Mouse (Mus musculus) stomach, embryonic 14.5 days (tissue): ENCODE data around the gene Ifi27l2b. TPM values are rescaled to one million over a fixed set of nuclear protein-coding genes. Genes with fewer than 3 reads are reported as not detected.

Source experiments
- ATAC-seq: fragments of 200-750 bp; cut with Nextera tagmentation; 2 replicates; pipeline ENCODE4 v1.8.0; 2017; ENCODE audit warnings: low read depth, moderate TSS enrichment; ENCODE audit not compliant: insufficient number of reproducible peaks, insufficient read depth, low FRiP score
- H3K27ac ChIP-seq: fragments of 300-500 bp; sonication (generic); 2 replicates; pipeline ENCODE4 v1.5.1; 2014; ENCODE audit warnings: mild to moderate bottlenecking, low read length, moderate library complexity, mixed read lengths
- H3K27me3 ChIP-seq: fragments of 300-500 bp; sonication (generic); 2 replicates; pipeline ENCODE4 v1.6.1; 2014; ENCODE audit warnings: low read length, control low read depth, mixed read lengths; ENCODE audit not compliant: control insufficient read depth, insufficient read depth
- H3K36me3 ChIP-seq: fragments of 300-500 bp; sonication (generic); 2 replicates; pipeline ENCODE4 v1.6.1; 2014; ENCODE audit warnings: mild to moderate bottlenecking, control low read depth, low read length, moderate library complexity, mixed read lengths; ENCODE audit not compliant: control insufficient read depth, insufficient read depth
- H3K4me1 ChIP-seq: fragments of 300-500 bp; sonication (generic); 2 replicates; pipeline ENCODE4 v1.6.1; 2014; ENCODE audit warnings: low read length, control low read depth, mixed read lengths; ENCODE audit not compliant: control insufficient read depth, insufficient read depth
- H3K4me2 ChIP-seq: fragments of 300-500 bp; sonication (generic); replicated peaks from 2 replicates; pipeline ENCODE4 v1.6.1; 2014; ENCODE audit warnings: low read depth, low read length, control low read depth
- H3K4me3 ChIP-seq: fragments of 300-500 bp; sonication (generic); 2 replicates; pipeline ENCODE4 v1.5.1; 2014; ENCODE audit warnings: low read depth, low read length, control low read depth
- H3K9ac ChIP-seq: fragments of 300-500 bp; sonication (generic); replicated peaks from 2 replicates; pipeline ENCODE4 v1.6.1; 2014; ENCODE audit warnings: low read depth, mild to moderate bottlenecking, control low read depth, low read length, moderate library complexity, mixed read lengths
- H3K9me3 ChIP-seq: fragments of 300-500 bp; sonication (generic); 2 replicates; pipeline ENCODE4 v1.6.1; 2016; ENCODE audit warnings: low read depth, low read length, control low read depth; ENCODE audit not compliant: control insufficient read depth
- WGBS: fragments of 180-500 bp; shearing (Covaris S2); extraction: QIAGEN DNeasy Blood & Tissue Kit; methylation state at CpG from one replicate; pipeline ENCODE4 v1.1.7; 2014; 5-methylcytosine and 5-hydroxymethylcytosine counted together
- polyA plus RNA-seq: library from polyadenylated mRNA; unstranded; fragments of >200 nt; fragmentation: Nextera tagmentation; extraction: Ambion mirVana; gene quantifications from 2 replicates; pipeline ENCODE4 v1.2.1, GENCODE M21; 2014

Ifi27l2b gene
- 1.3 and 2.0 TPM in 2 replicates for polyA plus RNA-seq

GRCm38 (mm10) chr12:103457140-103457539, at the start of gene Ifi27l2b:
Gene Ifi27l2b (minus strand): TSS chr12:103457223.
- peak; percentile 71; the same call in 1 of the 2 replicates for ATAC-seq
- Histone ChIP-seq H3K27me3 (no peaks in the 10 kb centered on the region), H3K9ac (no peak within 1 kb of the TSS), H3K4me3 (no peak within 1 kb of the TSS), H3K36me3 (no peaks in the 10 kb centered on the region), H3K27ac (no peak within 1 kb of the TSS), H3K4me1 (no peaks in the 10 kb centered on the region), H3K9me3 (no peaks in the 10 kb centered on the region), H3K4me2 (no peak within 1 kb of the TSS)
- 48% methylated on average over 3 of the region's 3 CpGs for WGBS

- Histone ChIP-seq H3K27me3 (no peaks in the 10 kb centered on the region), H3K4me3 (no peak overlapping the region), H3K27ac (no peak overlapping the region), H3K9ac (no peak overlapping the region), H3K36me3 (no peaks in the 10 kb centered on the region), H3K9me3 (no peaks in the 10 kb centered on the region), H3K4me1 (no peaks in the 10 kb centered on the region), H3K4me2 (no peak overlapping the region)
- ATAC-seq = 0 out of 2 replicates have a peak, but pooled peaks have one; percentile 53
- WGBS = 71% methylated on average over 3 of the region's 3 CpGs
These were observed 47.4 kb upstream of the Ifi27l2b start for GRCm38 (mm10) chr12:103504402-103504801.

- no peaks in the 10 kb centered on the region for H3K4me1 ChIP-seq
- 72% methylated on average over 3 of the region's 3 CpGs for WGBS
- no peak overlapping the region for H3K27ac ChIP-seq
- H3K27me3 ChIP-seq = no peaks in the 10 kb centered on the region
- H3K4me2 ChIP-seq = no peak overlapping the region
- H3K9me3 ChIP-seq = no peaks in the 10 kb centered on the region
- H3K36me3 ChIP-seq = no peaks in the 10 kb centered on the region
- H3K9ac ChIP-seq = no peak overlapping the region
- H3K4me3 ChIP-seq = no peak overlapping the region
- no peak for ATAC-seq
These were observed 46.3 kb upstream of the Ifi27l2b start for GRCm38 (mm10) chr12:103503300-103503699.

- Histone ChIP-seq H3K4me2 (no peak overlapping the region), H3K9me3 (no peaks in the 10 kb centered on the region), H3K4me1 (no peaks in the 10 kb centered on the region), H3K27ac (no peak overlapping the region), H3K9ac (no peak overlapping the region), H3K27me3 (no peaks in the 10 kb centered on the region), H3K4me3 (no peak overlapping the region), H3K36me3 (no peaks in the 10 kb centered on the region)
- 77% methylated on average over 2 of the region's 2 CpGs for WGBS
- ATAC-seq = no peak
These were observed 42.2 kb upstream of the Ifi27l2b start for GRCm38 (mm10) chr12:103499261-103499660.

- Histone ChIP-seq H3K4me3 (no peak overlapping the region), H3K4me2 (no peak overlapping the region), H3K27me3 (no peaks in the 10 kb centered on the region), H3K36me3 (no peaks in the 10 kb centered on the region), H3K9ac (no peak overlapping the region), H3K27ac (no peak overlapping the region), H3K4me1 (no peaks in the 10 kb centered on the region), H3K9me3 (no peaks in the 10 kb centered on the region)
- 70% methylated on average over 5 of the region's 5 CpGs for WGBS
- no peak for ATAC-seq
These were observed 41.7 kb upstream of the Ifi27l2b start for GRCm38 (mm10) chr12:103498768-103499167.

GRCm38 (mm10) chr12:103494486-103494885, 37.5 kb upstream of the Ifi27l2b start:
- no peaks in the 10 kb centered on the region for H3K36me3 ChIP-seq
- no peaks in the 10 kb centered on the region for H3K4me1 ChIP-seq
- no peak overlapping the region for H3K4me2 ChIP-seq
- H3K9ac ChIP-seq = no peak overlapping the region
- no peaks in the 10 kb centered on the region for H3K9me3 ChIP-seq
- WGBS = 17% methylated on average over 6 of the region's 6 CpGs
- H3K27me3 ChIP-seq = no peaks in the 10 kb centered on the region
- ATAC-seq = no peak
- H3K27ac ChIP-seq = no peak overlapping the region
- H3K4me3 ChIP-seq = no peak overlapping the region

- Histone ChIP-seq H3K27me3 (no peaks in the 10 kb centered on the region), H3K9ac (no peak overlapping the region), H3K4me1 (no peaks in the 10 kb centered on the region), H3K4me3 (no peak overlapping the region), H3K27ac (no peak overlapping the region), H3K9me3 (no peaks in the 10 kb centered on the region), H3K36me3 (no peaks in the 10 kb centered on the region), H3K4me2 (no peak overlapping the region)
- 40% methylated on average over 5 of the region's 5 CpGs for WGBS
- ATAC-seq = no peak; the same call in 1 of the 2 replicates
These were observed 35.7 kb upstream of the Ifi27l2b start for GRCm38 (mm10) chr12:103492767-103493166.

GRCm38 (mm10) chr12:103491091-103491730, 34.2 kb upstream of the Ifi27l2b start:
- Histone ChIP-seq H3K4me3 (no peak overlapping the region), H3K27me3 (no peaks in the 10 kb centered on the region), H3K36me3 (no peaks in the 10 kb centered on the region), H3K27ac (no peak overlapping the region), H3K4me2 (no peak overlapping the region), H3K9ac (no peak overlapping the region), H3K9me3 (no peaks in the 10 kb centered on the region), H3K4me1 (no peaks in the 10 kb centered on the region)
- no peak for ATAC-seq
- WGBS = 71% methylated on average over 3 of the region's 3 CpGs

- Histone ChIP-seq H3K4me3 (no peak overlapping the region), H3K4me1 (no peaks in the 10 kb centered on the region), H3K27ac (no peak overlapping the region), H3K36me3 (no peaks in the 10 kb centered on the region), H3K9ac (no peak overlapping the region), H3K4me2 (no peak overlapping the region), H3K27me3 (no peaks in the 10 kb centered on the region), H3K9me3 (no peaks in the 10 kb centered on the region)
- WGBS = 67% methylated on average over 2 of the region's 2 CpGs
- ATAC-seq = no peak
These were observed 30.7 kb upstream of the Ifi27l2b start for GRCm38 (mm10) chr12:103487750-103488149.
